8 mouse cellular contexts compared by ENCODE assay signal in genomic region chr10:116473071-116473758, GRCm38 (mm10). TPM values are rescaled to one million over a fixed set of nuclear protein-coding genes. Genes with fewer than 3 reads are reported as not detected.
DNase-seq lines count a peak whose midpoint lies in the region; ATAC-seq and TF ChIP-seq lines count a peak whose summit lies in the region.

No protein-coding gene starts in this region.

- peak; percentile 85 for ATAC-seq in activated CD4-positive, CD25-positive, alpha-beta regulatory T cell, adult 4 months
- ATAC-seq in embryonic facial prominence, embryonic 14.5 days (ENCODE audit: low read depth), result peak; percentile 69
- peak; percentile 82 for ATAC-seq in hindbrain, embryonic 16.5 days
- peak; percentile 42; the same call in 1 of the 2 replicates for ATAC-seq in monocyte, adult 5-6 weeks (replicated peaks; ENCODE audit: insufficient number of reproducible peaks, low FRiP score, low TSS enrichment, poor library complexity, severe bottlenecking)

- intact Hi-C loops in heart, adult 2 months (cut with DNase I), result loop anchor here (5.0 kb wide), 1 partner anchor 141 kb away; no protein-coding TSS in a partner anchor

- no peak for TF ChIP-seq POLR2A in heart, adult 2 months (IDR thresholded peaks at IDR 0.05; ENCODE audit: insufficient read depth, low read depth, low read length)

- H3K9me3 ChIP-seq in embryonic facial prominence, embryonic 14.5 days (ENCODE audit: control insufficient read depth, low read length), result peaks cover 7% of the 10 kb centered on the region; the same call in 1 of the 2 replicates
- 0 out of 2 replicates have a peak, but pooled peaks cover 2% of the 10 kb centered on the region for H3K9me3 ChIP-seq in hindbrain, embryonic 16.5 days (ENCODE audit: control insufficient read depth, low read length)

- TF ChIP-seq CTCF in heart, adult 2 months (IDR thresholded peaks at IDR 0.05), result no peak

- no peaks in the 10 kb centered on the region for H3K4me1 ChIP-seq in heart, adult 2 months (ENCODE audit: control insufficient read depth, insufficient read depth, low read length)
- peaks cover 16% of the 10 kb centered on the region; the same call in 1 of the 2 replicates for H3K4me1 ChIP-seq in embryonic facial prominence, embryonic 14.5 days (ENCODE audit: control insufficient read depth, insufficient read depth, low read length)
- peaks cover 15% of the 10 kb centered on the region for H3K4me1 ChIP-seq in hindbrain, embryonic 16.5 days (ENCODE audit: control insufficient read depth, insufficient read depth, low read depth, low read length)

- no peak for TF ChIP-seq EP300 in heart, adult 2 months (IDR thresholded peaks at IDR 0.05; ENCODE audit: insufficient read depth, low read depth, low read length)

- peak overlapping the region; percentile 52 for H3K4me3 ChIP-seq in heart, adult 2 months
- peak overlapping the region; percentile 68 for H3K4me3 ChIP-seq in embryonic facial prominence, embryonic 14.5 days (ENCODE audit: low read depth, low read length)
- peak overlapping the region; percentile 82 for H3K4me3 ChIP-seq in hindbrain, embryonic 16.5 days (ENCODE audit: low read length)

- no peaks in the 10 kb centered on the region for H3K79me2 ChIP-seq in heart, adult 2 months (replicated peaks; ENCODE audit: control insufficient read depth, insufficient read depth, low read length)

- no peaks in the 10 kb centered on the region for H3K36me3 ChIP-seq in heart, adult 2 months (ENCODE audit: control insufficient read depth, insufficient read depth, low read length)
- no peaks in the 10 kb centered on the region for H3K36me3 ChIP-seq in embryonic facial prominence, embryonic 14.5 days (ENCODE audit: control insufficient read depth, insufficient read depth, low read length)
- H3K36me3 ChIP-seq in hindbrain, embryonic 16.5 days (ENCODE audit: control insufficient read depth, insufficient read depth, low read length), result no peaks in the 10 kb centered on the region

- H3K9ac ChIP-seq in heart, adult 2 months (ENCODE audit: low read depth, low read length), result 0 out of 2 replicates have a peak overlapping the region, but pooled peaks have one; percentile 3
- H3K9ac ChIP-seq in embryonic facial prominence, embryonic 14.5 days (ENCODE audit: low read depth, low read length), result peak overlapping the region; percentile 78
- H3K9ac ChIP-seq in hindbrain, embryonic 16.5 days (ENCODE audit: low read depth, low read length), result peak overlapping the region; percentile 88

- peaks cover 5% of the 10 kb centered on the region for H3K27me3 ChIP-seq in heart, adult 2 months (ENCODE audit: control insufficient read depth, insufficient read depth, low read length)
- no peaks in the 10 kb centered on the region for H3K27me3 ChIP-seq in embryonic facial prominence, embryonic 14.5 days (replicated peaks; ENCODE audit: control insufficient read depth, insufficient read depth, low read length)
- no peaks in the 10 kb centered on the region for H3K27me3 ChIP-seq in hindbrain, embryonic 16.5 days (replicated peaks; ENCODE audit: control insufficient read depth, insufficient read depth, low read length)

- DNase-seq in heart, adult 2 months, result peak; percentile 20 to 34
- no peak for DNase-seq in heart, adult 11 months
- DNase-seq in embryonic facial prominence, embryonic 14.5 days (ENCODE audit: low spot score), result peak; percentile 78
- peak; percentile 24 for DNase-seq in liver
- peak; percentile 64 to 74 for DNase-seq in thymus, adult 18-20 months

- no peak overlapping the region for H3K27ac ChIP-seq in heart, adult 2 months
- H3K27ac ChIP-seq in embryonic facial prominence, embryonic 14.5 days (replicated peaks; ENCODE audit: low read depth, low read length), result peak overlapping the region; percentile 77
- H3K27ac ChIP-seq in hindbrain, embryonic 16.5 days (ENCODE audit: low read depth, low read length), result peak overlapping the region; percentile 91

- under 1% methylated on average over 72 of the region's 78 CpGs for WGBS in heart, adult 2 months
- 0% methylated on average over 33 of the region's 78 CpGs for WGBS in embryonic facial prominence, embryonic 14.5 days
- WGBS in hindbrain, embryonic 16.5 days, result under 1% methylated on average over 36 of the region's 78 CpGs

- peak overlapping the region; percentile 87 for H3K4me2 ChIP-seq in embryonic facial prominence, embryonic 14.5 days (ENCODE audit: low read depth, low read length)
- peak overlapping the region; percentile 96 for H3K4me2 ChIP-seq in hindbrain, embryonic 16.5 days (ENCODE audit: low read length)

RNA-seq across cellular contexts. Expression of gene Kcnmb4, which starts 0.5 kb away (rescaled TPM):
- under 1 TPM; 0.18 to 0.41 TPM for total RNA-seq in heart, adult 2 months (2021)
- polyA plus RNA-seq in heart, adult 2 months (2012; rRNA removed), result 0.82 and 1.4 TPM in 2 replicates
- polyA plus RNA-seq in activated CD4-positive, CD25-positive, alpha-beta regulatory T cell, adult 4 months (2017; shearing (Covaris generic)), result 1 to 10 TPM; 1.0 to 2.1 TPM
- polyA plus RNA-seq in embryonic facial prominence, embryonic 14.5 days (2014; fragmentation: Nextera tagmentation; extraction: Ambion mirVana), result 9.1 and 9.3 TPM in 2 replicates
- polyA plus RNA-seq in hindbrain, embryonic 16.5 days (2015; fragmentation: Nextera tagmentation; extraction: Ambion mirVana), result 28.3 and 30.9 TPM in 2 replicates
- total RNA-seq in monocyte, adult 5-6 weeks (2017), result 1.8 TPM in 1 of 3 replicates, not detected in the others

Comparison
In these comparisons a context has a peak if more than half of its experiments do, and no peak if none do; other contexts are left out.
1. H3K9ac ChIP-seq: peak in every context shown above with its lines; median percentile 88 in hindbrain, embryonic 16.5 days; 78 in embryonic facial prominence, embryonic 14.5 days; 3 in heart, adult 2 months.